Mouse (Mus musculus) megakaryocyte progenitor cell, adult 5-6 weeks (primary cell): ENCODE results near the gene Sirt3. TPM values are rescaled to one million over a fixed set of nuclear protein-coding genes. Genes with fewer than 3 reads are reported as not detected.

Experiments
- ATAC-seq: replicated peaks from 2 replicates; pipeline ENCODE4 v1.8.0; 2016; ENCODE audit warnings: mild to moderate bottlenecking, moderate TSS enrichment, inconsistent platforms; ENCODE audit not compliant: poor library complexity
- total RNA-seq, 2 experiments: library from RNA; stranded (forward) in 1 of 2; stranded (reverse) in 1 of 2; fragments of 157-497, 149-512 nt in 1 of 2; fragments of 200-1000 nt in 1 of 2; gene quantifications; 2 replicates each; pipeline versions ENCODE4 v1.2.3 to v1.2.4; 2015 to 2017

Sirt3 gene
- total RNA-seq, 2 experiments from 2014 or later, result 22.9 to 30.0 TPM

DNA sequence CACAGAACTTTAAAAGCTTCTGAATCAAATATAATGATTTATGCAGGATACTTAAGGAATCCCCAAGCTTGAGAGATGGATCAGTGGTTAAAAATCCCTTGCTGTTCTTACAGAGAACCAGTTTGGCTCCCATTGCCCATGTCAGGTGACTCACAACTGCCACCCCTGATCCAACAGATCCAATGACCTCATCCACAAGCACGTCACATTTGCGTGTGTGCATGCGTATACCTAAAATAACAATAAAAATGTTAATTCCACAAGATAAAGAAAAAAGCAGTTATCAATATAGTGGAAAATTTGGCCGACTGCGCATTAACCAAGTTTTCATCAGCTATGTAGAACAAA, 60.8 kb downstream of the Sirt3 start:
- ATAC-seq, result no peak

DNA sequence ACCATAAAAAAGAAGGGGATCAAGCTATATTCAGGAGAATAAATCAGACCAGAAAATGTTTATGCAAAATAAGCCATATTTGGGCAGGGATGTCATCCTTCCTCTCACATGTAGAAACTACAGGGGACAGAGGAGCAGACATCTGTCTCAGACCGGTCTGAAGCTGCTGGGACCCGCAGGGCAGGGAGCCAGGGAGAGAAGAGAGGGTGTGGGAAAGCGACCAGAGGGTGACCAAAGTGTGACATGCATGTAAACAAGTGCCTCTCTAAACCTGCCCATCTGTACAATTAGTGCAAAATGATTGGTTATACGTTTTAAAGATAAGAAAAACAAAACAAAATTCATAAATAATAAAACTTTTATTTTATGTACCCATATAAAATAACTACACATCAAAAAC, 61.9 kb downstream of the Sirt3 start:
- ATAC-seq, result no peak

Other genes starting within 250 kb of the Sirt3 start
- not detected in 2 replicates for gene Olfr53, start 235.9 kb downstream of the Sirt3 start, total RNA-seq (2015)
- not detected in 2 replicates for gene Olfr53, start 235.9 kb downstream of the Sirt3 start, total RNA-seq (2017)
- not detected in 2 replicates for gene Olfr539, start 222.4 kb downstream of the Sirt3 start, total RNA-seq (2015)
- gene Olfr539, start 222.4 kb downstream of the Sirt3 start, total RNA-seq (2017), result not detected in 2 replicates
- gene Olfr45, start 200.4 kb downstream of the Sirt3 start, total RNA-seq (2015), result not detected in 2 replicates
- 0.10 TPM in 1 of 2 replicates, not detected in the other for gene Olfr45, start 200.4 kb downstream of the Sirt3 start, total RNA-seq (2017)
- not detected in 2 replicates for gene Olfr541, start 185.0 kb downstream of the Sirt3 start, total RNA-seq (2015)
- gene Olfr541, start 185.0 kb downstream of the Sirt3 start, total RNA-seq (2017), result not detected in 2 replicates
- not detected in 2 replicates for gene Cyp2e1, start 118.6 kb downstream of the Sirt3 start, total RNA-seq (2015)
- gene Cyp2e1, start 118.6 kb downstream of the Sirt3 start, total RNA-seq (2017), result not detected in 2 replicates
- gene Syce1, start 94.5 kb downstream of the Sirt3 start, total RNA-seq (2015), result 0.20 and 1.4 TPM in 2 replicates
- gene Syce1, start 94.5 kb downstream of the Sirt3 start, total RNA-seq (2017), result 2.7 and 4.4 TPM in 2 replicates
- gene Zfp941, start 60.1 kb downstream of the Sirt3 start, total RNA-seq (2015), result 0.66 and 1.2 TPM in 2 replicates
- gene Zfp941, start 60.1 kb downstream of the Sirt3 start, total RNA-seq (2017), result 1.4 and 1.5 TPM in 2 replicates
- not detected in 2 replicates for gene Urah, start 47.3 kb downstream of the Sirt3 start, total RNA-seq (2015)
- gene Urah, start 47.3 kb downstream of the Sirt3 start, total RNA-seq (2017), result not detected in 2 replicates
- gene Scgb1c1, start 36.8 kb downstream of the Sirt3 start, total RNA-seq (2015), result not detected in 2 replicates
- gene Scgb1c1, start 36.8 kb downstream of the Sirt3 start, total RNA-seq (2017), result not detected in 2 replicates
- not detected in 2 replicates for gene Odf3, start 34.5 kb downstream of the Sirt3 start, total RNA-seq (2015)
- gene Odf3, start 34.5 kb downstream of the Sirt3 start, total RNA-seq (2017), result not detected in 2 replicates
- gene Gm45785, start 26.0 kb downstream of the Sirt3 start, total RNA-seq (2015), result 0.35 TPM in 1 of 2 replicates, not detected in the other
- not detected in 2 replicates for gene Gm45785, start 26.0 kb downstream of the Sirt3 start, total RNA-seq (2017)
- gene Ric8a, start 25.4 kb downstream of the Sirt3 start, total RNA-seq (2015), result 26.0 and 38.2 TPM in 2 replicates
- 24.4 and 27.3 TPM in 2 replicates for gene Ric8a, start 25.4 kb downstream of the Sirt3 start, total RNA-seq (2017)
- gene Bet1l, start 24.7 kb downstream of the Sirt3 start, total RNA-seq (2015), result 9.9 and 12.3 TPM in 2 replicates
- 21.8 and 24.6 TPM in 2 replicates for gene Bet1l, start 24.7 kb downstream of the Sirt3 start, total RNA-seq (2017)
- gene Psmd13, start 341 bp downstream of the Sirt3 start, total RNA-seq (2015), result 85.9 and 103 TPM in 2 replicates
- gene Psmd13, start 341 bp downstream of the Sirt3 start, total RNA-seq (2017), result 197 and 208 TPM in 2 replicates
- not detected in 2 replicates for gene Cox8b, start 18.1 kb upstream of the Sirt3 start, total RNA-seq (2015)
- not detected in 2 replicates for gene Cox8b, start 18.1 kb upstream of the Sirt3 start, total RNA-seq (2017)
- not detected in 2 replicates for gene Nlrp6, start 38.6 kb upstream of the Sirt3 start, total RNA-seq (2015)
- not detected in 2 replicates for gene Nlrp6, start 38.6 kb upstream of the Sirt3 start, total RNA-seq (2017)
- 5.1 and 7.3 TPM in 2 replicates for gene Pgghg, start 59.1 kb upstream of the Sirt3 start, total RNA-seq (2015)
- gene Pgghg, start 59.1 kb upstream of the Sirt3 start, total RNA-seq (2017), result 8.2 and 9.0 TPM in 2 replicates
- 0.83 and 1.1 TPM in 2 replicates for gene Ifitm5, start 68.0 kb upstream of the Sirt3 start, total RNA-seq (2015)
- not detected in 2 replicates for gene Ifitm5, start 68.0 kb upstream of the Sirt3 start, total RNA-seq (2017)
- gene Gm45717, start 73.6 kb upstream of the Sirt3 start, total RNA-seq (2015), result not detected in 2 replicates
- gene Gm45717, start 73.6 kb upstream of the Sirt3 start, total RNA-seq (2017), result 1.1 TPM in 1 of 2 replicates, not detected in the other
- gene Ifitm2, start 73.7 kb upstream of the Sirt3 start, total RNA-seq (2015), result 577 and 637 TPM in 2 replicates
- gene Ifitm2, start 73.7 kb upstream of the Sirt3 start, total RNA-seq (2017), result 287 and 322 TPM in 2 replicates
- gene Ifitm1, start 84.9 kb upstream of the Sirt3 start, total RNA-seq (2015), result 57.8 and 89.8 TPM in 2 replicates
- 33.7 and 37.5 TPM in 2 replicates for gene Ifitm1, start 84.9 kb upstream of the Sirt3 start, total RNA-seq (2017)
- 147 and 203 TPM in 2 replicates for gene Ifitm3, start 128.5 kb upstream of the Sirt3 start, total RNA-seq (2015)
- gene Ifitm3, start 128.5 kb upstream of the Sirt3 start, total RNA-seq (2017), result 49.4 and 56.2 TPM in 2 replicates
- gene Ifitm6, start 135.6 kb upstream of the Sirt3 start, total RNA-seq (2015), result 81.7 and 90.1 TPM in 2 replicates
- 37.7 and 55.9 TPM in 2 replicates for gene Ifitm6, start 135.6 kb upstream of the Sirt3 start, total RNA-seq (2017)
- not detected in 2 replicates for gene Gm17387, start 146.8 kb upstream of the Sirt3 start, total RNA-seq (2015)
- not detected in 2 replicates for gene Gm17387, start 146.8 kb upstream of the Sirt3 start, total RNA-seq (2017)
- 0.84 and 1.3 TPM in 2 replicates for gene B4galnt4, start 178.8 kb upstream of the Sirt3 start, total RNA-seq (2015)
- 1.5 and 2.8 TPM in 2 replicates for gene B4galnt4, start 178.8 kb upstream of the Sirt3 start, total RNA-seq (2017)
- gene Pkp3, start 195.9 kb upstream of the Sirt3 start, total RNA-seq (2015), result 1.0 and 2.2 TPM in 2 replicates
- 0.10 and 1.1 TPM in 2 replicates for gene Pkp3, start 195.9 kb upstream of the Sirt3 start, total RNA-seq (2017)
- gene Sigirr, start 218.3 kb upstream of the Sirt3 start, total RNA-seq (2015), result 12.3 and 12.6 TPM in 2 replicates
- 5.8 and 14.0 TPM in 2 replicates for gene Sigirr, start 218.3 kb upstream of the Sirt3 start, total RNA-seq (2017)
- gene Ano9, start 235.5 kb upstream of the Sirt3 start, total RNA-seq (2015), result not detected in 2 replicates
- not detected in 2 replicates for gene Ano9, start 235.5 kb upstream of the Sirt3 start, total RNA-seq (2017)
- 5.8 and 9.2 TPM in 2 replicates for gene Ptdss2, start 240.1 kb upstream of the Sirt3 start, total RNA-seq (2015)
- 5.7 and 5.8 TPM in 2 replicates for gene Ptdss2, start 240.1 kb upstream of the Sirt3 start, total RNA-seq (2017)